Mouse (Mus musculus) heart, adult 2 months (tissue): ENCODE results near the gene Exph5.

Experiments used
- CTCF ChIP-seq: fragments of 200-600 bp; IDR thresholded peaks from 2 replicates; pipeline ENCODE4 v1.8.1; 2022; ENCODE audit warnings: antibody characterized with exemption, mild to moderate bottlenecking, moderate library complexity
- POLR2A ChIP-seq: fragments of 200-500 bp; IDR thresholded peaks from 2 replicates; pipeline ENCODE4 v1.6.1; 2011; ENCODE audit warnings: mild to moderate bottlenecking, low read depth, low read length, control low read depth; ENCODE audit not compliant: insufficient read depth

- TF ChIP-seq POLR2A, result no peak
- no peak for TF ChIP-seq CTCF
Measured at GRCm38 (mm10) chr9:53397685-53398387, 96.4 kb downstream of the Exph5 start.
